Mouse (Mus musculus): ENCODE measurements around the gene Il27. TPM values are rescaled to one million over a fixed set of nuclear protein-coding genes. Genes with fewer than 3 reads are reported as not detected.
"Not testable (repeated sequence)": the region's sequence is repeated elsewhere in the genome, so short reads cannot be mapped to it uniquely, and the experiment has no call there.

The Il27 gene
- polyA plus RNA-seq (2015; fragmentation: Nextera tagmentation; extraction: Ambion mirVana) = not detected in 2 replicates

DNA sequence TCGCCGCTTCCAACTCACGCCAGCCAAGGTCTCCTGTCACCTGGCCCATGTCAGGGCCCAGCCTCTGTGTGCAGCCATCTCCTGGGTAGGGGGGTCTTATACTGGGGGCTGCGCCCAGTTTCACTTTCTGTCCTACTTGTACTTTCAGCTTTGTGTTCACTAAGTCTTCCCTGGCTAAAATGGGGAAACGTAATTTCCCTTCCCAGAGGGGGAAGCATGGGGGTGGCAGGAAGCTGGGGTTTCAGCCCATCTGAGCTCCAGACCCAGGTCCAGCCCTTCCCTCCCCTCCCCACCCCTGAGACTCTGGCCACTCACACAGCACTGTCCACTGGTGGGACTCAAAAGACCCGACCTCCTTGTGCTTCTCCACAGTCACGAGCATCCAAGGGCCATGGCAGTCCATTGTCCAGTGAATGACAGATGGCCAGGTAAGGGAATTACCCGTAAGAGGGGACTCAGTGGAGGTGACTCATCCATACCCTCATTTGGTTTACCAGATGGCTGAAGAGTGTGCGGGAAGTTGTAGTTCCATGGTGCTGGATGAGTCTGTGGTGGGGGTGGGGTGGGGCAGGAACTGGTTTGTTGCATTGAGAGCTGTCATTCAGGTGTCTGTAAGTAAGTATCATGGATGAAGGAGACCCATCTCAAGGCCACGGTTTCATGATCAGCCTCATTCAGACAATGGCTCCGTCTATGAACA lies at the start of gene Il27:
Il27 (minus strand) TSS at position 80 of the 700 bp plus-strand sequence.
- no peaks in the 10 kb centered on the region for H3K36me3 ChIP-seq
- no peak for ATAC-seq (ENCODE audit: borderline replicate concordance, extremely low read depth, low FRiP score, low TSS enrichment)

DNA sequence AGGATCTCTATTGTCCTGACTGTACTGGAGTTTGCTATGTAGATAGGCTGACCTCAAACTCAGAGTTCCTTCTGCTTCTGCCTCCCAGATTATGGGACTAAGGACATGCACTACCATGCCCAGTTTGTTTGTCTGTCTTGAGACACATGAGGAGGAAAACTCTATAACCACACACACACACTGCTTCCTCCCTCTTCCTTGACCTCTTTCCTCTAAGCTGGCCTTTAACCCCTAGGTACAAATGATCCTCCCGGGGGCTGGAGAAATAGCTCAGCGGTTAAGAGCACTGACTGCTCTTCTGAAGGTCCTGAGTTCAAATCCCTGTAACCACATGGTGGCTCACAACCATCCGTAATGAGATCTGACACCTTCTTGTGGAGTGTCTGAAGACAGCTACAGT lies 49.6 kb upstream of the Il27 start:
- Histone ChIP-seq H3K27me3 (no peaks in the 10 kb centered on the region), H3K9ac (no peak overlapping the region), H3K4me2 (no peak overlapping the region), H3K27ac (no peak overlapping the region), H3K36me3 (no peaks in the 10 kb centered on the region), H3K4me3 (no peak overlapping the region), H3K9me3 (no peaks in the 10 kb centered on the region), H3K4me1 (peaks cover 4% of the 10 kb centered on the region; the same call in 1 of the 2 replicates)
- no peak for ATAC-seq (ENCODE audit: borderline replicate concordance, extremely low read depth, low FRiP score, low TSS enrichment)
- WGBS = 60% methylated on average over 3 of the region's 3 CpGs

More for the DNA sequence above, at the start of gene Il27:
- Histone ChIP-seq H3K4me1 (no peaks in the 10 kb centered on the region), H3K9ac (no peak within 1 kb of the TSS), H3K27me3 (peaks cover 4% of the 10 kb centered on the region; the same call in 1 of the 2 replicates), H3K4me2 (no peak within 1 kb of the TSS), H3K4me3 (no peak within 1 kb of the TSS), H3K27ac (no peak within 1 kb of the TSS), H3K9me3 (no peaks in the 10 kb centered on the region)
- WGBS = 74% methylated on average over 11 of the region's 11 CpGs

DNA sequence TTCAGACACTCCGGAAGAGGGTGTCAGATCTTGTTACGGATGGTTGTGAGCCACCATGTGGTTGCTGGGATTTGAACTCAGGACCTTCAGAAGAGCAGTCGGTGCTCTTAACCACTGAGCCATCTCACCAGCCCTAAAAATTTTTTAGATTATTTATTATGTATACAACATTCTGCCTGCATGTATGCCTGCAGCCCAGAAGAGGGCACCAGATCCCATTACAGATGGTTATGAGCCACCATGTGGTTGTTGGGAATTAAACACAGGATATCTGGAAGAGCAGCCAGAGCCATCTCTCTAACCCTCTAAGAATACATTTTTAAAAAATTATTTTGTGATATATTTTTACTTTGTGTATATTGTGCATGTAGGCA lies 48.5 kb upstream of the Il27 start:
- H3K4me3 ChIP-seq; H3K9ac ChIP-seq; H3K4me1 ChIP-seq; H3K36me3 ChIP-seq; ATAC-seq (ENCODE audit: borderline replicate concordance, extremely low read depth, low FRiP score, low TSS enrichment); H3K27ac ChIP-seq; H3K4me2 ChIP-seq; H3K27me3 ChIP-seq; H3K9me3 ChIP-seq: not testable (repeated sequence)
- 55% methylated on average over 3 of the region's 3 CpGs for WGBS

DNA sequence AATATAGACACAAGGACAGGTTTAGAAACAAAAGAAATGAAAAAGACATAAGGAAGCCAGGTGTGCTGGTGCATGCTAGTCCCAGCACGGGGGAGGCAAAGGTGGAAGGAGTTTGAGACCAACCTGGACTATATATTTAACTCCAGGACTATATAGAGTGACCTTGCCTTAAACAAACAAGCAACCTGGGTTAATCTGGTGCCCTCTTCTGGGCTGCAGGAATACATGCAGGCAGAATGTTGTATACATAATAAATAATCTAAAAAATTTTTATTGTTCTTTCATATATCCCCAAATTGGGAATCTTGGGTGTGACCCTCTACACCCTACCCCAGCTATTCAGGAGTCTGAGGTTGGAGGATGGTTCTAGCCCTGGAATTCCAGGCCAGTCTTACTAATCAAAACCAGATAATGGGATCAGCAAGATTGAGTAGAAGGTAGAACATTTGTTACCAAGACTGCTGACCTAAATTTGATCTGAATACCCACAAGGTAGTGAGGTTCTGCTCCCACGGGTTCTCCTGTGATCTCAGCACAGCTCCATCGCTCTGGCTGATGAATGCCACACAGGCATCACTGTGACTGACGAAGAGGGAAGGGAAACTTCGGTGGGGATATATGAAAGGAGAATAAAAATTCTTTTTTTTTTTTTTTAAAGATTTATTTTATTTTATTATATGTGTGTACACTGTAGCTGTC lies 48.0 kb upstream of the Il27 start:
- WGBS = 65% methylated on average over 5 of the region's 5 CpGs
- Histone ChIP-seq H3K4me3 (no peak overlapping the region), H3K4me2 (no peak overlapping the region), H3K9me3 (no peaks in the 10 kb centered on the region), H3K4me1 (no peaks in the 10 kb centered on the region), H3K9ac (no peak overlapping the region), H3K27me3 (no peaks in the 10 kb centered on the region), H3K36me3 (no peaks in the 10 kb centered on the region), H3K27ac (no peak overlapping the region)
- no peak for ATAC-seq (ENCODE audit: borderline replicate concordance, extremely low read depth, low FRiP score, low TSS enrichment)

DNA sequence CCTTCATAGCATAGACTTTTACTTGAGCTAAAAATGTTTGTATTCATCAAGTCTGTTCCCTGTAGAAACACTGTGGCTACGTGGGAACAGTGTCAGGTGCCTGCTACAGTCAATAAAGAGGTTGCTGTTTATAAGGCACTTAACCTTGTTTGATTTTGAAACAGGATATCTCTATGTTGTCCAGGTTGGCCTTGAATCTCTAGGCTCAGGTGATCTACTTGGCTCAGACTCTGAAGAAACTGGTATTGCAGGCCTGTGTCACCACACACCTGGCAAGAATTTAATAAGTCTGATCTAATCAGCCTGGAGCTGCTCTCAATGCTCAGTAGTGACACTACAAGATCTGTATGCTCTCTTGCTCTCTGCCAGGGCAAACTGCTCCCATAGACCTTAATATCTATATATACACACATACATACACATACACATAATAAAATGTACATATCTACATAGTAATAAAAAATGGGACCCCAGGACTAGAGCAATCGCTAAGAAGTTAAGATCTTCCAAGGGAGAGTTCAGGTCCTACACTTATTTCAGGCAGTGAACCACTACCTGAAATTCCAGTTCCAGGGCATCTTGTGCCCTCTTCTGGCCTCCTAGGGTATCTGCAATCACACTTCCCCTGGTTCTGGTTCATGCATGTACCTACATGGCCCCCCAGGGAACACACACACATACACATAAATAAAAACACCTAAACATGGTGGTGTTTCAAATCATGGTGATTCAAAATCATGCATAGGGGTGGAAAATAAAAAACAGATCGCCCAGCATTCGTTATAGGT lies 42.2 kb upstream of the Il27 start:
- H3K4me2 ChIP-seq = no peak overlapping the region
- H3K9me3 ChIP-seq = no peaks in the 10 kb centered on the region
- no peaks in the 10 kb centered on the region for H3K36me3 ChIP-seq
- 0 out of 2 replicates have a peak, but pooled peaks have one; percentile 19 for ATAC-seq (ENCODE audit: borderline replicate concordance, extremely low read depth, low FRiP score, low TSS enrichment)
- no peak overlapping the region for H3K4me3 ChIP-seq
- WGBS = 12% methylated on average over 4 of the region's 4 CpGs
- no peak overlapping the region for H3K9ac ChIP-seq
- peak overlapping the region; percentile 41 for H3K27ac ChIP-seq
- H3K27me3 ChIP-seq = no peaks in the 10 kb centered on the region
- no peaks in the 10 kb centered on the region for H3K4me1 ChIP-seq

DNA sequence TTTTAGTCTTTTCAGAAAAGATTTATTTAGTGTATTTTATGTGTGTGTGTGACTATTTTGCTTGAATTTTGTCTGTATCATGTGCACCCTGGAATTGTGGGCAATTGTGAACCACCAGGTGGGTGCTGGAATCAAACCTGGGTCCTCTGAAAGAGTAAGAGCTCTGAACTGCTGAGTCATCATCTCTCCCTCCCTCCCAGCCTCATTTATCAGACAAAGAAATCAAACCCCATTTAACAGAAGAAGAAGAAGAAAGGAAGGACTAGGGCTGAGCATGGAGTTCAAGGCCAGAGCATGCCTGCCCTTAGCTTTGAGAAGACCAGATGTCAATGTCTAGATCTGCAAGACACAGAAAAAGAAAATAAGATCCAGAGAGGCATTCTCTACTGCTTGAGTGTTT lies 40.6 kb upstream of the Il27 start:
- Histone ChIP-seq H3K9me3 (no peaks in the 10 kb centered on the region), H3K4me1 (no peaks in the 10 kb centered on the region), H3K27me3 (no peaks in the 10 kb centered on the region), H3K9ac (no peak overlapping the region), H3K4me3 (no peak overlapping the region), H3K36me3 (no peaks in the 10 kb centered on the region), H3K27ac (no peak overlapping the region), H3K4me2 (no peak overlapping the region)
- ATAC-seq (ENCODE audit: borderline replicate concordance, extremely low read depth, low FRiP score, low TSS enrichment) = no peak

DNA sequence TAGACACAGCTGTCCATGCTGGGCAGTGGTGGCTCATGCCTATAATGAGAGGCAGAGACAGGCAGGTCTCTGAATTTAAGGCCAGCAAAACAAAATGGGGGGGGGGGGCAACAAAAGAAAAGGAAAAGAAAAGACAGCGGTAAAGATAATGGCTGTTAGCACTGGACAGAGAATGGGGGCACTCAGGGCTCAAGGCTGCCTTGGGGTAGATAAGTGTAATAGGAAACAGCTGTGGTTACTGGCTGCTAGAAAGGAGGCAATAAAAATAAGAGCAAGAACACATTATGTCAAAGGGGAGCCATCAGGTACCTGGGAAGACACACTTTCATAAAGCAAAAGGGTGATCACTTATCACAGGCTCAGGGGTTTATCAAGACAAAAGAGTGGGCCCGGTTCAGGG lies 37.7 kb upstream of the Il27 start:
- Histone ChIP-seq H3K27ac (no peak overlapping the region), H3K9ac (no peak overlapping the region), H3K27me3 (no peaks in the 10 kb centered on the region), H3K36me3 (no peaks in the 10 kb centered on the region), H3K9me3 (no peaks in the 10 kb centered on the region), H3K4me1 (no peaks in the 10 kb centered on the region), H3K4me2 (no peak overlapping the region), H3K4me3 (no peak overlapping the region)
- WGBS = 76% methylated on average over 2 of the region's 2 CpGs
- no peak for ATAC-seq (ENCODE audit: borderline replicate concordance, extremely low read depth, low FRiP score, low TSS enrichment)

DNA sequence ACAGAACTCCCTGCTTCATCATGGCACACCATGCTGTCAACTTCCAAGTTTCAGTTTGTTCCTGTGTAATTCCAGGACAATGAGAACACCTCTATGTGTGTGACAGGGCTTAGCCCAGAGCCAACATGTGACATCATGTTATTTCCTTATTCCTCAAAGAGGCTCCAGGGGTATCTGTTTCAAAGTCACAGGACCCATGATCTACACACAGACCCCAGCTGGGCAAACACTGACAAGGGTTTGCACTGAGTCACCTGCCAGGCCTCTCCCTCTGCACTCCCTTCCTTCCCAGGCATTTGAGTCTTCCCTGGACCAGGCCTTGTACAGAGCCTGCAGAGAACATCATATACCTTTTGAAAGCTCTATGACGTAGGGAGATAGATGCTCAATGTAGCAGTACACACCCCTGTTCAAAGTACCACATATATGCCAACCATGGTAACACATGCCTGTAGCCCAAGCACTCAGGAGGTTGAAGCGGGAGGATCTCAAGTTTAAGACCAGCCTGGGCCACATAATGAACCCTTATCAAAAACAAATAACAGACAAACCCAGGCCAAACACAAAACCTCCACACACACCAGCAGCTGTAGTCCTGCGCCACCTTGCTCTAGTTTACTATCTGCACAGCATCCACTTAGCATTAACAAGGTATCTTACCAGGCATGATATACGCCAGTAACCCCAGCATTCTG lies 36.2 kb upstream of the Il27 start, which contains the start of gene Nupr1:
Nupr1 (minus strand) TSS at position 38 of the 695 bp plus-strand sequence.
- Histone ChIP-seq H3K4me1 (no peaks in the 10 kb centered on the region), H3K27ac (no peak within 1 kb of the TSS), H3K9ac (no peak within 1 kb of the TSS), H3K36me3 (no peaks in the 10 kb centered on the region), H3K27me3 (no peaks in the 10 kb centered on the region), H3K4me3 (no peak within 1 kb of the TSS), H3K9me3 (no peaks in the 10 kb centered on the region), H3K4me2 (no peak within 1 kb of the TSS)
- 79% methylated on average over 4 of the region's 4 CpGs for WGBS
- ATAC-seq (ENCODE audit: borderline replicate concordance, extremely low read depth, low FRiP score, low TSS enrichment) = no peak

- H3K4me1 ChIP-seq = peaks cover 8% of the 10 kb centered on the region; the same call in 1 of the 2 replicates
- no peaks in the 10 kb centered on the region for H3K9me3 ChIP-seq
- WGBS = 54% methylated on average over 3 of the region's 3 CpGs
- no peaks in the 10 kb centered on the region for H3K36me3 ChIP-seq
- ATAC-seq (ENCODE audit: borderline replicate concordance, extremely low read depth, low FRiP score, low TSS enrichment) = no peak
- H3K4me2 ChIP-seq = no peak overlapping the region
- no peak overlapping the region for H3K9ac ChIP-seq
- H3K27ac ChIP-seq = no peak overlapping the region
- H3K27me3 ChIP-seq = no peaks in the 10 kb centered on the region
- no peak overlapping the region for H3K4me3 ChIP-seq
These were observed 35.2 kb upstream of the Il27 start for GRCm38 (mm10) chr7:126629915-126630314.

DNA sequence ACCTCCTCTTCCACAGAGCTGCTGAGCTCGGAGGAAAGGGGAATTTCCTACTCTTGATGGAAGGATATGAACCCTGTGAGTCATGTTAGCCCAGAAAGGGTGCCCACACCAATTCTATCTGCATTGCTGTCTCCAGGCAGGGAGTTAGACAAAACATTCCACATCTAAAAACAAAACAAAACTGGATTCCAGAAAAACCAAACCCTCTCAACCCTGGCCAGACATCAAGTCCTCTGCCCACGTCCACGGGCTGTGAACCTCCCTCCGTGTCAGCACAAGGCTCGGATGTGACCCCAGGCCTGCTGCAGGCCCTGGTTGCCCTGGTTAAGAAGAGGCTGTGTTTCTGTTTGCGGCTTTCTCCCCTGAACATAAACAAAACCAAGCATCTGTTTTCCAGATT lies 33.4 kb upstream of the Il27 start:
- ATAC-seq (ENCODE audit: borderline replicate concordance, extremely low read depth, low FRiP score, low TSS enrichment) = no peak
- no peak overlapping the region for H3K9ac ChIP-seq
- no peaks in the 10 kb centered on the region for H3K27me3 ChIP-seq
- no peak overlapping the region for H3K4me3 ChIP-seq
- WGBS = 46% methylated on average over 6 of the region's 6 CpGs
- no peak overlapping the region for H3K27ac ChIP-seq
- H3K4me1 ChIP-seq = peaks cover 10% of the 10 kb centered on the region; the same call in 1 of the 2 replicates
- H3K9me3 ChIP-seq = no peaks in the 10 kb centered on the region
- no peaks in the 10 kb centered on the region for H3K36me3 ChIP-seq
- H3K4me2 ChIP-seq = no peak overlapping the region

DNA sequence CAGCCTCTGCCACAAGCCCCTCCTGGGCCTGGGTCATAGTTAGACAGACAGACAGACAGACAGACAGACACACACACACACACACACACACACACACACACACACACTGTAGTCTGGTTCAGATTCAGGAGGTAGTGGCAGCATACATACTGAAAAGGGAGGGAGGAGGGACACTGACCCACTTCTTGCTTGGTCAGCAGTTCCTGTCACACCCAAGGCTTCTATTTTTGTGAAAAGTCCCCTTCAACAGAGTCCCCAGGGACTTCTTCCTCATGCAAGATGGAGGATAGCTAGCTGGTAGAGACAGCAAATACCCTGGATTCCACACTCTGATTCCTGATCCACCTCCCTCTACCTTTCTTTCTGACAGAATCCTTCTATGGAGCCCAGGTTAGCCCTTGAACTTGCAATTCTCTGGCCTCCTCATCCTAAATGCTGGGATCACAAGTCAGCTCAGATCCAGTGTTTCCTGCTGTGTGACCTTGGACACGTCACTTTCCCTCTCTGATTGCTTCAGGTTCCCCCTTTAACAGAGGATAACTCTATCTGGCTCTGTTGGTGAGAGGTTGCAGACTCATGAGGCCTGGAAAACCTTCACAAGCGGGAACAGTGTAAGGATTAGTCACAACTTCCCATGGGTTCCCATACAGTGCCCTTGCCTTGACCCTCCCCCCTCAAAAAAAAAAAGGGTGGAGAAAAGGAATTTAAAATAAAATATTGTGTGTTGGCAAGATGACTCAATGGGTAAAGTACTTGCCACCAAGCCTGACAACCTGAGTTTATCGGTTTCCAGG lies 31.3 kb upstream of the Il27 start:
- H3K9me3 ChIP-seq = no peaks in the 10 kb centered on the region
- no peak overlapping the region for H3K4me3 ChIP-seq
- H3K27me3 ChIP-seq = no peaks in the 10 kb centered on the region
- no peaks in the 10 kb centered on the region for H3K36me3 ChIP-seq
- H3K9ac ChIP-seq = no peak overlapping the region
- peak; percentile 37; the same call in 1 of the 2 replicates for ATAC-seq (ENCODE audit: borderline replicate concordance, extremely low read depth, low FRiP score, low TSS enrichment)
- no peak overlapping the region for H3K27ac ChIP-seq
- WGBS = 80% methylated on average over 3 of the region's 3 CpGs
- peaks cover 15% of the 10 kb centered on the region for H3K4me1 ChIP-seq
- no peak overlapping the region for H3K4me2 ChIP-seq

Measured in lung, embryonic 15.5 days (tissue).